Mouse (Mus musculus): ENCODE results near the gene Mecom. TPM values are rescaled to one million over a fixed set of nuclear protein-coding genes. Genes with fewer than 3 reads are reported as not detected.
A peak's percentile ranks its signal among the peaks of the same experiment; 100 is the strongest.

Gene Mecom
- polyA plus RNA-seq, 1 experiment from 2014 or later, result 89.3 TPM

GRCm38 (mm10) chr3:30294433-30294832 is 253.4 kb downstream of the Mecom start:
- ATAC-seq (ENCODE audit: low FRiP score, low TSS enrichment), result no peak
- no peak overlapping the region for H3K4me2 ChIP-seq (replicated peaks; ENCODE audit: low read depth, low read length)
- no peaks in the 10 kb centered on the region for H3K9me3 ChIP-seq (ENCODE audit: control insufficient read depth, low read length)
- H3K36me3 ChIP-seq (ENCODE audit: control insufficient read depth, insufficient read depth, low read length), result no peaks in the 10 kb centered on the region
- peaks cover 4% of the 10 kb centered on the region; the same call in 1 of the 2 replicates for H3K4me1 ChIP-seq (ENCODE audit: control insufficient read depth, insufficient read depth, low read length)
- no peak overlapping the region for H3K27ac ChIP-seq (ENCODE audit: low read depth, low read length)
- no peak overlapping the region for H3K9ac ChIP-seq (ENCODE audit: low read depth, low read length)
- no peaks in the 10 kb centered on the region for H3K27me3 ChIP-seq (ENCODE audit: control insufficient read depth, insufficient read depth, low read length)
- no peak overlapping the region for H3K4me3 ChIP-seq (ENCODE audit: low read length)
- WGBS, result 88% methylated on average over 5 of the region's 5 CpGs

GRCm38 (mm10) chr3:30286529-30286928 is 261.3 kb downstream of the Mecom start:
- no peak overlapping the region for H3K4me2 ChIP-seq (replicated peaks; ENCODE audit: low read depth, low read length)
- 0 out of 2 replicates have a peak, but pooled peaks cover 5% of the 10 kb centered on the region for H3K4me1 ChIP-seq (ENCODE audit: control insufficient read depth, insufficient read depth, low read length)
- WGBS, result 19% methylated on average over 4 of the region's 4 CpGs
- no peak for ATAC-seq (ENCODE audit: low FRiP score, low TSS enrichment)
- no peaks in the 10 kb centered on the region for H3K27me3 ChIP-seq (ENCODE audit: control insufficient read depth, insufficient read depth, low read length)
- no peak overlapping the region for H3K4me3 ChIP-seq (ENCODE audit: low read length)
- H3K9me3 ChIP-seq (ENCODE audit: control insufficient read depth, low read length), result no peaks in the 10 kb centered on the region
- no peak overlapping the region for H3K27ac ChIP-seq (ENCODE audit: low read depth, low read length)
- H3K36me3 ChIP-seq (ENCODE audit: control insufficient read depth, insufficient read depth, low read length), result no peaks in the 10 kb centered on the region
- H3K9ac ChIP-seq (ENCODE audit: low read depth, low read length), result no peak overlapping the region

GRCm38 (mm10) chr3:30284094-30284493 is 263.7 kb downstream of the Mecom start:
- ATAC-seq (ENCODE audit: low FRiP score, low TSS enrichment), result no peak
- H3K27ac ChIP-seq (ENCODE audit: low read depth, low read length), result no peak overlapping the region
- no peak overlapping the region for H3K4me2 ChIP-seq (replicated peaks; ENCODE audit: low read depth, low read length)
- no peak overlapping the region for H3K4me3 ChIP-seq (ENCODE audit: low read length)
- no peaks in the 10 kb centered on the region for H3K27me3 ChIP-seq (ENCODE audit: control insufficient read depth, insufficient read depth, low read length)
- H3K4me1 ChIP-seq (ENCODE audit: control insufficient read depth, insufficient read depth, low read length), result 0 out of 2 replicates have a peak, but pooled peaks cover 5% of the 10 kb centered on the region
- H3K36me3 ChIP-seq (ENCODE audit: control insufficient read depth, insufficient read depth, low read length), result no peaks in the 10 kb centered on the region
- WGBS, result 70% methylated on average over 4 of the region's 4 CpGs
- H3K9me3 ChIP-seq (ENCODE audit: control insufficient read depth, low read length), result no peaks in the 10 kb centered on the region
- H3K9ac ChIP-seq (ENCODE audit: low read depth, low read length), result no peak overlapping the region

- H3K4me2 ChIP-seq (replicated peaks; ENCODE audit: low read depth, low read length), result no peak overlapping the region
- no peak overlapping the region for H3K4me3 ChIP-seq (ENCODE audit: low read length)
- no peaks in the 10 kb centered on the region for H3K27me3 ChIP-seq (ENCODE audit: control insufficient read depth, insufficient read depth, low read length)
- no peaks in the 10 kb centered on the region for H3K9me3 ChIP-seq (ENCODE audit: control insufficient read depth, low read length)
- WGBS, result 85% methylated on average over 5 of the region's 5 CpGs
- H3K27ac ChIP-seq (ENCODE audit: low read depth, low read length), result no peak overlapping the region
- ATAC-seq (ENCODE audit: low FRiP score, low TSS enrichment), result no peak
- no peaks in the 10 kb centered on the region for H3K36me3 ChIP-seq (ENCODE audit: control insufficient read depth, insufficient read depth, low read length)
- no peak overlapping the region for H3K9ac ChIP-seq (ENCODE audit: low read depth, low read length)
- 0 out of 2 replicates have a peak, but pooled peaks cover 5% of the 10 kb centered on the region for H3K4me1 ChIP-seq (ENCODE audit: control insufficient read depth, insufficient read depth, low read length)
These were observed 264.2 kb downstream of the Mecom start for GRCm38 (mm10) chr3:30283562-30283961.

- H3K9ac ChIP-seq (ENCODE audit: low read depth, low read length), result no peak overlapping the region
- no peaks in the 10 kb centered on the region for H3K36me3 ChIP-seq (ENCODE audit: control insufficient read depth, insufficient read depth, low read length)
- no peak for ATAC-seq (ENCODE audit: low FRiP score, low TSS enrichment)
- H3K4me3 ChIP-seq (ENCODE audit: low read length), result no peak overlapping the region
- H3K4me1 ChIP-seq (ENCODE audit: control insufficient read depth, insufficient read depth, low read length), result no peaks in the 10 kb centered on the region
- H3K27ac ChIP-seq (ENCODE audit: low read depth, low read length), result no peak overlapping the region
- no peaks in the 10 kb centered on the region for H3K9me3 ChIP-seq (ENCODE audit: control insufficient read depth, low read length)
- 61% methylated on average over 10 of the region's 10 CpGs for WGBS
- H3K4me2 ChIP-seq (replicated peaks; ENCODE audit: low read depth, low read length), result no peak overlapping the region
- no peaks in the 10 kb centered on the region for H3K27me3 ChIP-seq (ENCODE audit: control insufficient read depth, insufficient read depth, low read length)
These were observed 270.2 kb downstream of the Mecom start for GRCm38 (mm10) chr3:30277569-30277968.

GRCm38 (mm10) chr3:30276099-30276498 is 271.7 kb downstream of the Mecom start:
- no peaks in the 10 kb centered on the region for H3K36me3 ChIP-seq (ENCODE audit: control insufficient read depth, insufficient read depth, low read length)
- no peak for ATAC-seq (ENCODE audit: low FRiP score, low TSS enrichment)
- H3K27ac ChIP-seq (ENCODE audit: low read depth, low read length), result no peak overlapping the region
- no peak overlapping the region for H3K9ac ChIP-seq (ENCODE audit: low read depth, low read length)
- H3K27me3 ChIP-seq (ENCODE audit: control insufficient read depth, insufficient read depth, low read length), result no peaks in the 10 kb centered on the region
- 91% methylated on average over 8 of the region's 8 CpGs for WGBS
- no peak overlapping the region for H3K4me2 ChIP-seq (replicated peaks; ENCODE audit: low read depth, low read length)
- no peak overlapping the region for H3K4me3 ChIP-seq (ENCODE audit: low read length)
- no peaks in the 10 kb centered on the region for H3K9me3 ChIP-seq (ENCODE audit: control insufficient read depth, low read length)
- H3K4me1 ChIP-seq (ENCODE audit: control insufficient read depth, insufficient read depth, low read length), result no peaks in the 10 kb centered on the region

- Histone ChIP-seq H3K9me3 (ENCODE audit: control insufficient read depth, low read length) (no peaks in the 10 kb centered on the region), H3K9ac (ENCODE audit: low read depth, low read length) (no peak overlapping the region)
- ATAC-seq (ENCODE audit: low FRiP score, low TSS enrichment), result no peak
These were observed 278.6 kb downstream of the Mecom start for GRCm38 (mm10) chr3:30269253-30269652.

GRCm38 (mm10) chr3:30260945-30261344 is 286.9 kb downstream of the Mecom start:
- no peaks in the 10 kb centered on the region for H3K4me1 ChIP-seq (ENCODE audit: control insufficient read depth, insufficient read depth, low read length)
- H3K9ac ChIP-seq (ENCODE audit: low read depth, low read length), result no peak overlapping the region
- H3K36me3 ChIP-seq (ENCODE audit: control insufficient read depth, insufficient read depth, low read length), result no peaks in the 10 kb centered on the region
- H3K27me3 ChIP-seq (ENCODE audit: control insufficient read depth, insufficient read depth, low read length), result no peaks in the 10 kb centered on the region
- 54% methylated on average over 4 of the region's 4 CpGs for WGBS
- no peak overlapping the region for H3K4me2 ChIP-seq (replicated peaks; ENCODE audit: low read depth, low read length)
- no peak overlapping the region for H3K4me3 ChIP-seq (ENCODE audit: low read length)
- no peak for ATAC-seq (ENCODE audit: low FRiP score, low TSS enrichment)
- H3K9me3 ChIP-seq (ENCODE audit: control insufficient read depth, low read length), result no peaks in the 10 kb centered on the region
- no peak overlapping the region for H3K27ac ChIP-seq (ENCODE audit: low read depth, low read length)

More at GRCm38 (mm10) chr3:30269253-30269652, 278.6 kb downstream of the Mecom start:
- H3K36me3 ChIP-seq (ENCODE audit: control insufficient read depth, insufficient read depth, low read length), result no peaks in the 10 kb centered on the region
- H3K4me3 ChIP-seq (ENCODE audit: low read length), result no peak overlapping the region
- no peak overlapping the region for H3K27ac ChIP-seq (ENCODE audit: low read depth, low read length)
- WGBS, result 74% methylated on average over 3 of the region's 3 CpGs
- H3K4me1 ChIP-seq (ENCODE audit: control insufficient read depth, insufficient read depth, low read length), result no peaks in the 10 kb centered on the region
- no peak overlapping the region for H3K4me2 ChIP-seq (replicated peaks; ENCODE audit: low read depth, low read length)
- H3K27me3 ChIP-seq (ENCODE audit: control insufficient read depth, insufficient read depth, low read length), result no peaks in the 10 kb centered on the region

DNA sequence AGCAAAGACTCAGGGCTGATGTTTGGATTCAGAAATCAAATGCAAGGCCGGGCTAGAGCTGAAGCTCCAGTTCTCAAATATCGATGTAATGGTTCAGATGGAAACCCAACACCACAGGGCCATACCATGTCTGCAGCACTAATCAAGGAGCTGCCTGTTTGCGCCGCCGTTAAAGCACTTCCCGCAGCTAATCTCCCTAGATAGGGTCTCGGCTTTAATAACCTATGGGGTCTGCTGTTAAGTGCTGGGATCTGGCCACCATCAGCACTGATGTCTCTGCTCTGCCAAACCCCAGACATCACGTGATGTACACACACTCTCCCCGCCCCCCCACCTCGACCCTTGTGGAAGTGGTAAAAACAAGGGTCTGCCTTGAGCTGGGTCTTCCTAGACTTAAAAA is 289.4 kb downstream of the Mecom start:
- peak; percentile 35; the same call in 1 of the 2 replicates for ATAC-seq (ENCODE audit: low FRiP score, low TSS enrichment)
- Histone ChIP-seq H3K4me1 (ENCODE audit: control insufficient read depth, insufficient read depth, low read length) (no peaks in the 10 kb centered on the region), H3K4me2 (replicated peaks; ENCODE audit: low read depth, low read length) (no peak overlapping the region), H3K9me3 (ENCODE audit: control insufficient read depth, low read length) (no peaks in the 10 kb centered on the region), H3K4me3 (ENCODE audit: low read length) (no peak overlapping the region), H3K36me3 (ENCODE audit: control insufficient read depth, insufficient read depth, low read length) (no peaks in the 10 kb centered on the region), H3K27ac (ENCODE audit: low read depth, low read length) (no peak overlapping the region), H3K27me3 (ENCODE audit: control insufficient read depth, insufficient read depth, low read length) (no peaks in the 10 kb centered on the region), H3K9ac (ENCODE audit: low read depth, low read length) (no peak overlapping the region)
- 25% methylated on average over 10 of the region's 10 CpGs for WGBS

All from kidney, embryonic 14.5 days (tissue).